Mouse (Mus musculus) R1 (cell line): ENCODE data around the gene Map7d2.

ENCODE experiments used
- DNase-seq: peaks from one replicate; pipeline ENCODE4 v3.0.0-alpha.2; 2018; ENCODE audit warnings: low read depth, low spot score

The Map7d2 gene

DNA sequence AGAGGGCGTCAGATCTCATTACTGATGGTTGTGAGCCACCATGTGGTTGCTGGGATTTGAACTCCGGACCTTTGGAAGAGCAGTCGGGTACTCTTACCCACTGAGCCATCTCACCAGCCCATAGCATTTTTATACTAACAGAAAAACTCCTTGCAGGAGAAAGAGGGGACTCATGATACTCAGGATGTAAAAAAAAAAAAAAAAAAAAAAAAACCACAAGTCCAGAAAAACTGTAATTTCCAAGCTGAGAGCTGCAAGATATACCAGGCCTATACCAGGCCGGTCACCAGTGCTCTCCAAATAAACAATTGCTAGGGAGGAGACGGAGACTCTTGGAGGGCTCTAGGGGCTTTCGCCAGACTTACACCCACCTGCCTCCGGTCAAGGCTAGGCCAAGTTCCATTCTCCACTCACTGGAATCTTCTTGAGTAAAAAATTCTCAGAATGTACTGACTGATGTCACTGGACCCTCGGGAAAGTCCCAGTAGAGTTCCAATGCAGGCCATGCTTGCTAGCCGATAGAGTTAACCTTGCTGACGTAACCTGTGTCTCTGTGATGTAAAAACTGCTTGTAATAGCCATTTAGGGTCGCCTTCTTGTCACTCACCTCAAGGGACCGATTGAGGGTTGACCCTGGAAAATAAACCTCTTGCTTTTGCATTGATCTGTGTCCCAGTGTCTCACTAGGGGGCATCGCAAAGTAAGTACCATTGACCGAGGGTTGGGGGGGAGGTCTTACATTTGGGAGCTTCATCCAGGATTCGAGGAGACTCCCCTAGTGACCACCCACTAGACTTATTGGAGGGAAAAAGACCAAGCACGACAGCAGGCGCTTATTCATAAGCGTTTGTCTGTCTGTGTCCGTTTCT lies 95.7 kb downstream of the Map7d2 start:
- DNase-seq, result peak; percentile 82

- peak; percentile 79 for DNase-seq
These were observed 96.3 kb downstream of the Map7d2 start for GRCm38 (mm10) chrX:159510716-159511051.

DNA sequence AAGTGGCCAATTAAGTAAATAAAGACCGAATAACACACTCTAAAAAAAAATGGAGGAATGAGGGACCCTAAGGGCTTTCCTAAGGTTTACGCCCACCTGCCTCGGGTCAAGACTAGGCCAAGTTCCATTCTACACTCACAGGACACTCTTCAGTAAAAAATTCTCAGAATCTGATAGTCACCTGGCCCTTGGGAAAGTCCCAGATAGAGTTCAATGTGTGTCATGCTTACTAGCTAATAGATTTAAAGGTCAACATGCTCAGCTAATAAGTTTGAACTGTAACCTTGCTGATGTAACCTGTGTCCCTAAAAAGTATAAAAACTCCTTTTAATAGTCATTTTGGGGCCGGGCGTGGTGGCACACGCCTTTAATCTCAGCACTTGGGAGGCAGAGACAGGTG lies 101.2 kb downstream of the Map7d2 start:
- no peak for DNase-seq

DNA sequence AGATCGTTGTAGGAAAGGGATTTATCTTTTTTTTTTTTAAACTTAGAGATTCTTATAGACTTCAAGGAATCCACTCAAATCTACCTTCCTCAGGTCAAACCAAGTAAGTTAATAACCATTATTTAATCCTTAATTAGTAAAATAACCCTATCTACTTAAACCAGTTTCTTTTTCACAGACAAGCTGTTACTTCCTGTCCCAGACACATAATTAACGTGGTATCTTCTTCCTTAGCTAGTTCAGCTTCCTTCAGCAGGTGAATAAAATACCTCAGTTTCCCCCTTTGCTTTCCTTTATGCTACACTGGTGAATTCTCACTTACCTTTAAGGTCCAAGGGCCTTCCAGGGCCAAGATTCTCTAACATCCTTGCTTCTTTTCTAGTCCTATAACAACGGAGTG lies 107.4 kb downstream of the Map7d2 start:
- peak; percentile 23 for DNase-seq

DNA sequence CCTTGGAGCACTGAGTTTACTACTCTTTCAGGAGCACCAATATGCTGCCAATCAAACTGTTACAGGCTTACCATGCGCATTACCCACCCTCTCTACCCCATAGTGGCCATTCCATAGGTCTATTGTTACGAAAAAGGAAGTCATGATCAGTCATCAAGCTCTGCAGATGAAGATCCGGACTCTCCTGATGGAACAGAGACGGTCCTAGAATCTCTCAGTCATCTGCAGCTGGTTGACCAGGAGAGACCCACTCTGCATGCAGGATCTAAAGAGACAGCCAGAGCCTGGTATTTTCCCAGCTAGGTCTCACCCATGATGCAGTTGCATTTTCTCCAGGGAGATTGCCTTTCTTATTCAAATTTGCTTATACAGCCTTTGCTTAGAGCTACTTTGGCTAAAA lies 108.3 kb downstream of the Map7d2 start:
- peak; percentile 95 for DNase-seq

DNA sequence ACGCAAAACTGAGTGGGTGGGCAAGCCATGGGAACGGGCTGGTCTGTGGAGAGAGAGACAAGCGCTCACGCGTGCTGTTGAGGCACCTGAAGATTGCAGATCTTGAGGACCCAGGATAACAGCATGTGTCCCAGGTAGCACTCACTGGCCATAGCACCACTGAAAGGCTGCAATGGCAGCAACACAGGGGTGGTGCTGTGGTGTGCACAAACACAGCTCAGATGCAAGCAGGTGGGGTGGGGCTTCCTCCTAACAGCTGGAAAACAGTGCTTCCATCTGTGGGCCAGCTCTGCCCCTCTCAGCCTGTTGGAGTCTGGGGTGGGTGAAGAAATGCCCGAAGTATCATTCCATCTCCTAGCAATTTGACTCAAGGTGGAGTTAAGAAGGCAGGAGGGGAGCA lies 112.0 kb downstream of the Map7d2 start, which contains the start of gene Bclaf3:
Bclaf3 (plus strand) TSS at position 301 of the 400 bp plus-strand sequence.
- peak; percentile 46 for DNase-seq

DNA sequence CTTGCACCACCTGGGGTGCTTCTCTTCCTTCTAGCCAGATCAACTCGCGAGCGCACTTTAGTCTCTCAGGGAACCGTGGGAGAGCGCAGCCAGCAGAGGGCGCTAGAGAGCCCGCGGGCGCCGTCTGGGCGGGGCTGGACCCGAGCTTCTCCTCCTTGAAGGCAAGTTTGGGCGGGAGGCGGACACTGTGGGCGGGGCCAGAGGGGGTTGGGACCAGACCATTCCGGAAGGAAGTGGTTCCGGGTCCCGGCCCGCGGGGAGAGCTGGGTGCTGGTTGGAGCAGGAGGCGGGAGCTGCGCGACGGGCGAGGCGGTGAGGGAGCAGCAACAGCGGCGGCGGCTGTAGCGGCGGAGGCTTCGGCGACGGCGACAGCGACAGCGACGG lies 118.0 kb downstream of the Map7d2 start:
- DNase-seq, result peak; percentile 97

- peak; percentile 42 for DNase-seq
These were observed 118.6 kb downstream of the Map7d2 start for GRCm38 (mm10) chrX:159532811-159533462.

DNA sequence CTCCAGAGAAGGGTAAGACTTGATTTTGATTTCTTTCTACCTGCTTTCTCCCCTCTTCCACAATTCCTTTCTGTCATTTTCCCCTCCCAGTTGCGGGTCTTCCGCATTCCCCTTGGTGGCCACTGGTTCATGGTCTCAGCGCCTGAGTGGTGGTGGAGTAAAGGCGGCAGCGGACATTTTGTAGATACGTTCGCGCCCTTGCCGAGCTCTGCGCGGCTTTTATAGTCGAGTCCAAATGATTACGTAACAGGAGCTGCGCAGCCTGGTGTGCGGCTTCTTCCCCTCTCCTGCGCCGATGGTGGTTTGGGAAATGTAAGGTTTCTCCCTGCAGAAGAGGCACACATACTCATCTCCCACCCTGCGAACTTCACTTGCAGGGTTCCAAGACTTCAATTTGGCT lies 127.6 kb downstream of the Map7d2 start:
- peak; percentile 64 for DNase-seq

DNA sequence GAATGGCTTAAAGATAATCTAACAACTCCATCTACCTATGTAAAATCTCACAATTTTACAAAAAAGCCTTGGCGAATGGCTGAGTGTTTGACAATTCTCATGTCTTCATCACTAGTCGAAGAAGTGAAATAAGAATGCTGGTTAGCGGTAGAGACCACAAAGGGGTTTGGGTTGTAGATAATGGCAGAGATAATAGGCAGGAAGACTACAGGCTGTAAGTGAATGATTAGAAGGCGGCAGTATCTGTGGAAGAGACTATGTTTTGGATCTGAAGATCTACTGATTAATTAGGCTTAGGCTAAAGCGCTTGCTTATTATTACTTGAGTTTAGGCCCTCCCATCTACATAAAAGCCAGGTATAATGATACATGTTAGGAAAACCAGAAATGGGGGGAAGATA lies 132.7 kb downstream of the Map7d2 start:
- no peak for DNase-seq
